Mouse (Mus musculus) embryonic facial prominence, embryonic 14.5 days (tissue): ENCODE data around the gene Etnppl. TPM values are rescaled to one million over a fixed set of nuclear protein-coding genes. Genes with fewer than 3 reads are reported as not detected.

ENCODE experiments used
- ATAC-seq: fragments of 200-750 bp; cut with Nextera tagmentation; 2 replicates; pipeline ENCODE4 v1.8.0; 2017; ENCODE audit warnings: low read depth, moderate number of reproducible peaks, moderate TSS enrichment
- DNase-seq: peaks from one replicate; pipeline ENCODE4 v3.0.0-alpha.2; 2015; ENCODE audit warnings: low spot score
- H3K27ac ChIP-seq: fragments of 300-500 bp; sonication (generic); replicated peaks from 2 replicates; pipeline ENCODE4 v1.5.1; 2014; ENCODE audit warnings: low read depth, mild to moderate bottlenecking, low read length, moderate library complexity
- H3K27me3 ChIP-seq: fragments of 300-500 bp; sonication (generic); replicated peaks from 2 replicates; pipeline ENCODE4 v1.6.1; 2014; ENCODE audit warnings: low read length; ENCODE audit not compliant: control insufficient read depth, insufficient read depth
- H3K36me3 ChIP-seq: fragments of 300-500 bp; sonication (generic); 2 replicates; pipeline ENCODE4 v1.6.1; 2014; ENCODE audit warnings: low read length, mixed read lengths; ENCODE audit not compliant: control insufficient read depth, insufficient read depth
- H3K4me1 ChIP-seq: fragments of 300-500 bp; sonication (generic); 2 replicates; pipeline ENCODE4 v1.6.1; 2014; ENCODE audit warnings: antibody characterized with exemption, low read length; ENCODE audit not compliant: control insufficient read depth, insufficient read depth
- H3K4me2 ChIP-seq: fragments of 300-500 bp; sonication (generic); 2 replicates; pipeline ENCODE4 v1.6.1; 2014; ENCODE audit warnings: low read depth, mild to moderate bottlenecking, low read length, moderate library complexity, mixed read lengths
- H3K4me3 ChIP-seq: fragments of 300-500 bp; sonication (generic); 2 replicates; pipeline ENCODE4 v1.5.1; 2014; ENCODE audit warnings: low read depth, mild to moderate bottlenecking, low read length
- H3K9ac ChIP-seq: fragments of 300-500 bp; sonication (generic); 2 replicates; pipeline ENCODE4 v1.6.1; 2014; ENCODE audit warnings: low read depth, mild to moderate bottlenecking, low read length, moderate library complexity, mixed read lengths
- H3K9me3 ChIP-seq: fragments of 300-500 bp; sonication (generic); 2 replicates; pipeline ENCODE4 v1.6.1; 2016; ENCODE audit warnings: low read length; ENCODE audit not compliant: control insufficient read depth
- WGBS: fragments of 180-500 bp; shearing (Covaris S2); extraction: QIAGEN DNeasy Blood & Tissue Kit; methylation state at CpG from one replicate; pipeline ENCODE4 v1.1.7; 2014; 5-methylcytosine and 5-hydroxymethylcytosine counted together
- polyA plus RNA-seq: library from polyadenylated mRNA; unstranded; fragments of >200 nt; fragmentation: Nextera tagmentation; extraction: Ambion mirVana; gene quantifications from 2 replicates; pipeline ENCODE4 v1.2.1, GENCODE M21; 2014

Gene Etnppl
- polyA plus RNA-seq, 1 experiment from 2014 or later: 0.22 TPM

- no peaks in the 10 kb centered on the region for H3K4me1 ChIP-seq
- no peaks in the 10 kb centered on the region for H3K27me3 ChIP-seq
- no peak overlapping the region for H3K27ac ChIP-seq
- WGBS: 77% methylated on average over 8 of the region's 8 CpGs
- no peaks in the 10 kb centered on the region for H3K9me3 ChIP-seq
- H3K4me2 ChIP-seq: no peak overlapping the region
- DNase-seq: no peak
- ATAC-seq: no peak
- H3K9ac ChIP-seq: no peak overlapping the region
- H3K36me3 ChIP-seq: no peaks in the 10 kb centered on the region
- no peak overlapping the region for H3K4me3 ChIP-seq
These were observed 66.6 kb downstream of the Etnppl start for GRCm38 (mm10) chr3:130683836-130684235.

- Histone ChIP-seq H3K4me1 (no peaks in the 10 kb centered on the region), H3K27ac (no peak overlapping the region)
- ATAC-seq: no peak
These were observed 67.2 kb downstream of the Etnppl start for GRCm38 (mm10) chr3:130684276-130685013.

GRCm38 (mm10) chr3:130685014-130685366, 67.7 kb downstream of the Etnppl start:
- Histone ChIP-seq H3K9me3 (no peaks in the 10 kb centered on the region), H3K27me3 (no peaks in the 10 kb centered on the region), H3K4me2 (no peak overlapping the region), H3K9ac (no peak overlapping the region), H3K4me1 (no peaks in the 10 kb centered on the region), H3K36me3 (no peaks in the 10 kb centered on the region), H3K27ac (no peak overlapping the region), H3K4me3 (no peak overlapping the region)
- ATAC-seq: no peak
- no peak for DNase-seq
- WGBS: 77% methylated on average over 8 of the region's 8 CpGs

More at GRCm38 (mm10) chr3:130684276-130685013, 67.2 kb downstream of the Etnppl start:
- H3K9me3 ChIP-seq: no peaks in the 10 kb centered on the region
- no peaks in the 10 kb centered on the region for H3K27me3 ChIP-seq
- no peak for DNase-seq
- no peaks in the 10 kb centered on the region for H3K36me3 ChIP-seq
- 86% methylated on average over 9 of the region's 9 CpGs for WGBS
- H3K9ac ChIP-seq: no peak overlapping the region
- H3K4me2 ChIP-seq: no peak overlapping the region
- no peak overlapping the region for H3K4me3 ChIP-seq

GRCm38 (mm10) chr3:130687051-130687450, 69.8 kb downstream of the Etnppl start:
- 87% methylated on average over 1 of the region's 1 CpGs for WGBS
- no peak overlapping the region for H3K9ac ChIP-seq
- DNase-seq (no peak), ATAC-seq (no peak)
- no peak overlapping the region for H3K27ac ChIP-seq
- no peaks in the 10 kb centered on the region for H3K36me3 ChIP-seq
- no peak overlapping the region for H3K4me3 ChIP-seq
- no peaks in the 10 kb centered on the region for H3K9me3 ChIP-seq
- H3K27me3 ChIP-seq: no peaks in the 10 kb centered on the region
- no peaks in the 10 kb centered on the region for H3K4me1 ChIP-seq
- no peak overlapping the region for H3K4me2 ChIP-seq

Other genes starting within 250 kb of the Etnppl start
- gene Ostc, start 92.0 kb downstream of the Etnppl start, polyA plus RNA-seq: 454 and 459 TPM in 2 replicates
- gene Rpl34, start 113.0 kb downstream of the Etnppl start, polyA plus RNA-seq: 1,104 and 1,207 TPM in 2 replicates